In genomic region chrX:134756434-134757292, GRCm38 (mm10) we compare ENCODE assay signal across 8 mouse cellular contexts. TPM values are rescaled to one million over a fixed set of nuclear protein-coding genes. Genes with fewer than 3 reads are reported as not detected.
DNase-seq lines count a peak whose midpoint lies in the region; ATAC-seq and TF ChIP-seq lines count a peak whose summit lies in the region.

Armcx3 (plus strand) TSS chrX:134756595.

- H3K4me2 ChIP-seq in forebrain, embryonic 14.5 days (ENCODE audit: low read length): peak within 1 kb of the TSS; percentile 54
- H3K4me2 ChIP-seq in neural tube, embryonic 14.5 days (ENCODE audit: low read depth, low read length): peak within 1 kb of the TSS; percentile 43

- H3K4me3 ChIP-seq in G1E (ENCODE audit: low read depth, low read length): peak within 1 kb of the TSS; percentile 70
- H3K4me3 ChIP-seq in forebrain, embryonic 14.5 days (ENCODE audit: low read depth, low read length): peak within 1 kb of the TSS; percentile 45
- H3K4me3 ChIP-seq in neural tube, embryonic 14.5 days (ENCODE audit: low read depth, low read length): peak within 1 kb of the TSS; percentile 52

- 39% methylated on average over 46 of the region's 46 CpGs for WGBS in forebrain, embryonic 14.5 days
- 26% methylated on average over 46 of the region's 46 CpGs for WGBS in large intestine, adult 2 months
- WGBS in neural tube, embryonic 14.5 days: 20% methylated on average over 36 of the region's 46 CpGs

- intact Hi-C loops in heart, postnatal 14 days (cut with DNase I): loop anchor here (5.0 to 10.0 kb wide), 2 partner anchors 51 to 152 kb away; partner anchors contain the start of genes Armcx2, Gla and Hnrnph2

- no peak for DNase-seq in G1E (ENCODE audit: low spot score)
- peak; percentile 63 for DNase-seq in c-Kit-positive CD71-positive TER-119-positive erythroid progenitor cells, embryonic 14.5 days (ENCODE audit: low spot score)
- peak; percentile 88 for DNase-seq in forebrain, embryonic 14.5 days (ENCODE audit: low spot score)
- DNase-seq in heart, postnatal 14 days: peak; percentile 59 to 60
- DNase-seq in large intestine, adult 2 months (ENCODE audit: low read depth, low spot score): peak; percentile 35
- peak; percentile 73 to 75 for DNase-seq in lung, adult 18-20 months
- DNase-seq in thymus, postnatal 10 days (ENCODE audit: low spot score in 2 of 2): peak; percentile 27 to 34

- no peaks in the 10 kb centered on the region for H3K4me1 ChIP-seq in G1E (ENCODE audit: insufficient read depth, low read depth, low read length)
- H3K4me1 ChIP-seq in forebrain, embryonic 14.5 days (ENCODE audit: control insufficient read depth, insufficient read depth, low read length): no peaks in the 10 kb centered on the region
- no peaks in the 10 kb centered on the region for H3K4me1 ChIP-seq in neural tube, embryonic 14.5 days (ENCODE audit: control insufficient read depth, insufficient read depth, low read length)

- H3K27me3 ChIP-seq in G1E (ENCODE audit: insufficient read depth, low read length): no peaks in the 10 kb centered on the region
- no peaks in the 10 kb centered on the region for H3K27me3 ChIP-seq in forebrain, embryonic 14.5 days (replicated peaks; ENCODE audit: control insufficient read depth, insufficient read depth, low read length)
- no peaks in the 10 kb centered on the region for H3K27me3 ChIP-seq in neural tube, embryonic 14.5 days (ENCODE audit: control insufficient read depth, insufficient read depth, low read length)

- peak within 1 kb of the TSS; percentile 65 for H3K27ac ChIP-seq in forebrain, embryonic 14.5 days (ENCODE audit: low read depth, low read length)
- peak within 1 kb of the TSS; percentile 66 for H3K27ac ChIP-seq in neural tube, embryonic 14.5 days (ENCODE audit: low read depth, low read length)

- H3K9ac ChIP-seq in forebrain, embryonic 14.5 days (ENCODE audit: low read length): peak within 1 kb of the TSS; percentile 80
- H3K9ac ChIP-seq in neural tube, embryonic 14.5 days (replicated peaks; ENCODE audit: low read depth, low read length): peak within 1 kb of the TSS; percentile 68

- ATAC-seq in G1E (ENCODE audit: extremely low read depth, insufficient number of reproducible peaks, low FRiP score, poor library complexity, severe bottlenecking): peak; percentile 80
- ATAC-seq in forebrain, embryonic 14.5 days: peak; percentile 95
- ATAC-seq in neural tube, embryonic 14.5 days (ENCODE audit: low read depth): peak; percentile 92

- no peaks in the 10 kb centered on the region for H3K9me3 ChIP-seq in G1E (replicated peaks)
- no peaks in the 10 kb centered on the region for H3K9me3 ChIP-seq in forebrain, embryonic 14.5 days (replicated peaks; ENCODE audit: control insufficient read depth, low read length)
- H3K9me3 ChIP-seq in neural tube, embryonic 14.5 days (ENCODE audit: control insufficient read depth, low read length): no peaks in the 10 kb centered on the region

- H3K36me3 ChIP-seq in G1E (replicated peaks): no peaks in the 10 kb centered on the region
- no peaks in the 10 kb centered on the region for H3K36me3 ChIP-seq in forebrain, embryonic 14.5 days (ENCODE audit: control insufficient read depth, insufficient read depth, low read length)
- no peaks in the 10 kb centered on the region for H3K36me3 ChIP-seq in neural tube, embryonic 14.5 days (ENCODE audit: control insufficient read depth, insufficient read depth, low read length)

- no peak for TF ChIP-seq CTCF in G1E (IDR thresholded peaks at IDR 0.05; ENCODE audit: low read depth, low read length)

RNA-seq across cellular contexts. Expression of gene Armcx3, which starts in this region (rescaled TPM):
- total RNA-seq in G1E (2014; fragmentation: Nextera tagmentation) (31.1 and 36.3 TPM in 2 replicates), G1E (2017) (30.4 and 31.2 TPM in 2 replicates)
- 1.2 and 2.4 TPM in 2 replicates for polyA plus RNA-seq in G1E (2012)
- polyA plus RNA-seq in forebrain, embryonic 14.5 days (2014; fragmentation: Nextera tagmentation; extraction: Ambion mirVana): 70.3 and 79.9 TPM in 2 replicates
- total RNA-seq in heart, postnatal 14 days (2021): 10 to 100 TPM; 27.2 to 29.0 TPM
- 2.9 and 3.0 TPM in 2 replicates for polyA plus RNA-seq in large intestine, adult 2 months (2012; rRNA removed)
- polyA plus RNA-seq in neural tube, embryonic 14.5 days (2014; fragmentation: Nextera tagmentation; extraction: Ambion mirVana): 95.3 and 100 TPM in 2 replicates

Comparison
In these comparisons a context has a peak if more than half of its experiments do, and no peak if none do; other contexts are left out.
1. RNA of gene Armcx3 (polyA plus RNA-seq): 95.3 to 100 TPM in neural tube, embryonic 14.5 days and 70.3 to 79.9 TPM in forebrain, embryonic 14.5 days; 2.9 to 3.0 TPM in large intestine, adult 2 months and 1.2 to 2.4 TPM in G1E; every median in the first group is over 10 times any median in the second.
2. Peak in every context shown above with its lines, with median percentiles within 50 percentile points of each other: ATAC-seq and H3K4me3 ChIP-seq.